22 mouse cellular contexts compared by ENCODE assay signal in the genomic region with DNA sequence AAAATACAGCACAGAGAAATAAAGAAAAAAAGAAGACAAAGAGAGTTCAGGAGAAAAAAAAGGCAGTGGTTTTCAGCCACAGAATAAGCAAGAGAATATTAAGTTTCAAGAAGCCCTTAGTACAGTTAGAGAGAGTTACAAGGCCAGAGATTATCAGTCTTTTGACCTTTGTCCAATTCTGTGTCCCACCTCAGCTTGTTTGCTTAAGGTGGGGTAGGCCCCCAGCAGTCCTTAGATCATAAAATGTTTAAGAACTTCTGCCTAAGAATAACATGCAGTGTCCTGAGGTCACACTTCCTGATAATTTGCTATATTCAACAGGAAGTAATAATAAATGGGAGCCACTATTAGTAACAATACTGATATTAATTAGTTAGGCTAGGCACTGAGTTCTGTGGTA. TPM values are rescaled to one million over a fixed set of nuclear protein-coding genes. Genes with fewer than 3 reads are reported as not detected.
A peak's percentile ranks its signal among the peaks of the same experiment; 100 is the strongest.
DNase-seq lines count a peak whose midpoint lies in the region; ATAC-seq and TF ChIP-seq lines count a peak whose summit lies in the region.
"Had no signal": no experiment of that assay in that cellular context is flagged by ENCODE, and none has a peak within 500 bp of the region (broad histone marks: within the 10 kb centered on the region; RNA-seq: fewer than 3 reads in every experiment).

No protein-coding gene starts in this region.

- no peaks in the 10 kb centered on the region for H3K36me3 ChIP-seq in intestine, embryonic 14.5 days (ENCODE audit: control insufficient read depth, insufficient read depth, low read length)
- no peaks in the 10 kb centered on the region for H3K36me3 ChIP-seq in intestine, embryonic 15.5 days
- no peaks in the 10 kb centered on the region for H3K36me3 ChIP-seq in intestine, postnatal 0 days (ENCODE audit: control insufficient read depth, insufficient read depth)
- no peaks in the 10 kb centered on the region for H3K36me3 ChIP-seq in stomach, embryonic 16.5 days (ENCODE audit: control insufficient read depth, insufficient read depth, low read length)
- H3K36me3 ChIP-seq: embryonic facial prominence, embryonic 10.5 days; embryonic facial prominence, embryonic 12.5 days; forebrain, embryonic 10.5 days; forebrain, embryonic 12.5 days had no signal

- no peaks in the 10 kb centered on the region for H3K4me1 ChIP-seq in intestine, embryonic 14.5 days (replicated peaks; ENCODE audit: control insufficient read depth, insufficient read depth, low read length)
- H3K4me1 ChIP-seq in intestine, embryonic 15.5 days (replicated peaks), result no peaks in the 10 kb centered on the region
- no peaks in the 10 kb centered on the region; the same call in 1 of the 2 replicates for H3K4me1 ChIP-seq in intestine, postnatal 0 days (replicated peaks; ENCODE audit: control insufficient read depth, insufficient read depth, low read length)
- no peaks in the 10 kb centered on the region for H3K4me1 ChIP-seq in stomach, embryonic 16.5 days (ENCODE audit: control insufficient read depth, insufficient read depth, low read length)
- H3K4me1 ChIP-seq: embryonic facial prominence, embryonic 12.5 days; forebrain, embryonic 10.5 days; forebrain, embryonic 12.5 days had no signal

- H3K9ac ChIP-seq in intestine, embryonic 14.5 days (ENCODE audit: low read length), result no peak overlapping the region
- H3K9ac ChIP-seq in intestine, embryonic 15.5 days, result no peak overlapping the region
- no peak overlapping the region for H3K9ac ChIP-seq in intestine, postnatal 0 days (ENCODE audit: low read depth, low read length)
- H3K9ac ChIP-seq in stomach, embryonic 16.5 days (ENCODE audit: low read length), result no peak overlapping the region
- H3K9ac ChIP-seq: embryonic facial prominence, embryonic 12.5 days; forebrain, embryonic 12.5 days had no signal

- no peak overlapping the region for H3K27ac ChIP-seq in intestine, embryonic 14.5 days (ENCODE audit: low read depth)
- H3K27ac ChIP-seq in intestine, embryonic 15.5 days, result no peak overlapping the region
- H3K27ac ChIP-seq in intestine, postnatal 0 days (ENCODE audit: low read depth, low read length), result no peak overlapping the region
- H3K27ac ChIP-seq in stomach, embryonic 16.5 days (ENCODE audit: low read length), result no peak overlapping the region
- H3K27ac ChIP-seq: embryonic facial prominence, embryonic 10.5 days; embryonic facial prominence, embryonic 12.5 days; forebrain, embryonic 10.5 days; forebrain, embryonic 12.5 days had no signal

- TF ChIP-seq CTCF in intestine, postnatal 0 days (IDR thresholded peaks at IDR 0.05; ENCODE audit: low read depth), result no peak

- no peaks in the 10 kb centered on the region for H3K9me3 ChIP-seq in intestine, embryonic 14.5 days (ENCODE audit: control insufficient read depth, low read length)
- H3K9me3 ChIP-seq in intestine, embryonic 15.5 days, result no peaks in the 10 kb centered on the region
- H3K9me3 ChIP-seq in intestine, postnatal 0 days (ENCODE audit: control insufficient read depth), result no peaks in the 10 kb centered on the region
- no peaks in the 10 kb centered on the region for H3K9me3 ChIP-seq in stomach, embryonic 16.5 days (replicated peaks; ENCODE audit: control insufficient read depth, low read length)
- H3K9me3 ChIP-seq: embryonic facial prominence, embryonic 10.5 days; embryonic facial prominence, embryonic 12.5 days; forebrain, embryonic 10.5 days; forebrain, embryonic 12.5 days had no signal

- no peak for DNase-seq in intestine, embryonic 14.5 days (ENCODE audit: low spot score)
- DNase-seq in liver, result no peak
- no peak for DNase-seq in lung, adult 18-20 months
- no peak for DNase-seq in adrenal gland, adult (ENCODE audit: inconsistent age in 2 of 2, low spot score in 1 of 2)
- DNase-seq: adrenal gland, adult 8-10 months; adrenal gland, postnatal 14 days; adrenal gland, postnatal 36 days; cerebellum, adult 11-12 months; cerebellum, adult 2 months; cerebellum, adult 9-10 months; cerebellum, postnatal 10 days; cerebellum, postnatal 25 days had no signal

- no peaks in the 10 kb centered on the region for H3K27me3 ChIP-seq in intestine, embryonic 14.5 days (replicated peaks; ENCODE audit: control insufficient read depth, insufficient read depth, low read length)
- H3K27me3 ChIP-seq in intestine, embryonic 15.5 days (replicated peaks), result no peaks in the 10 kb centered on the region
- no peaks in the 10 kb centered on the region for H3K27me3 ChIP-seq in intestine, postnatal 0 days (replicated peaks; ENCODE audit: control insufficient read depth, insufficient read depth, low read length)
- H3K27me3 ChIP-seq in stomach, embryonic 16.5 days (ENCODE audit: control insufficient read depth, insufficient read depth, low read length), result no peaks in the 10 kb centered on the region
- H3K27me3 ChIP-seq: embryonic facial prominence, embryonic 12.5 days; forebrain, embryonic 12.5 days had no signal

- peak; percentile 55; the same call in 1 of the 2 replicates for ATAC-seq in intestine, embryonic 14.5 days (replicated peaks; ENCODE audit: low FRiP score, low TSS enrichment, low read depth)
- peak; percentile 92 for ATAC-seq in intestine, embryonic 15.5 days
- ATAC-seq in intestine, postnatal 0 days, result peak; percentile 85
- peak; percentile 33; the same call in 1 of the 2 replicates for ATAC-seq in stomach, embryonic 16.5 days (ENCODE audit: insufficient read depth, low FRiP score)
- ATAC-seq: forebrain, embryonic 14.5 days; forebrain, embryonic 16.5 days had no signal

- H3K4me3 ChIP-seq in intestine, embryonic 14.5 days (ENCODE audit: low read depth, low read length), result no peak overlapping the region
- no peak overlapping the region for H3K4me3 ChIP-seq in intestine, embryonic 15.5 days (replicated peaks)
- no peak overlapping the region for H3K4me3 ChIP-seq in intestine, postnatal 0 days (ENCODE audit: low read depth, low read length)
- H3K4me3 ChIP-seq in stomach, embryonic 16.5 days (replicated peaks; ENCODE audit: low read length), result no peak overlapping the region
- H3K4me3 ChIP-seq: embryonic facial prominence, embryonic 10.5 days; embryonic facial prominence, embryonic 12.5 days; forebrain, embryonic 10.5 days; forebrain, embryonic 12.5 days had no signal

- H3K4me2 ChIP-seq in intestine, embryonic 14.5 days (ENCODE audit: low read length), result no peak overlapping the region
- no peak overlapping the region for H3K4me2 ChIP-seq in intestine, embryonic 15.5 days (replicated peaks)
- H3K4me2 ChIP-seq in intestine, postnatal 0 days (replicated peaks; ENCODE audit: low read depth), result no peak overlapping the region
- H3K4me2 ChIP-seq in stomach, embryonic 16.5 days (ENCODE audit: low read depth, low read length), result no peak overlapping the region
- H3K4me2 ChIP-seq: embryonic facial prominence, embryonic 12.5 days; forebrain, embryonic 12.5 days had no signal

RNA-seq across cellular contexts. Expression of a gene that starts 53.6 kb away (rescaled TPM):
- not detected in 2 replicates for polyA plus RNA-seq in intestine, embryonic 14.5 days (2014; fragmentation: Nextera tagmentation; extraction: Ambion mirVana)
- not detected in 2 replicates for polyA plus RNA-seq in intestine, embryonic 15.5 days (2015; fragmentation: Nextera tagmentation; extraction: Ambion mirVana)
- polyA plus RNA-seq in intestine, postnatal 0 days (2015; fragmentation: Nextera tagmentation; extraction: Ambion mirVana), result 0.75 and 0.93 TPM in 2 replicates
- 0.84 and 0.85 TPM in 2 replicates for polyA plus RNA-seq in stomach, embryonic 16.5 days (2015; fragmentation: Nextera tagmentation; extraction: Ambion mirVana)
- polyA plus RNA-seq: C2C12; embryonic facial prominence, embryonic 10.5 days; forebrain, embryonic 10.5 days had no signal

Comparison
In these comparisons a context has a peak if more than half of its experiments do, and no peak if none do; other contexts are left out.
1. ATAC-seq: peak in every context shown above with its lines; median percentile 92 in intestine, embryonic 15.5 days; 85 in intestine, postnatal 0 days; 55 in intestine, embryonic 14.5 days; 33 in stomach, embryonic 16.5 days.